Mouse (Mus musculus) liver, embryonic 14.5 days (tissue): Measurements from ENCODE around the gene Cracr2b.

ENCODE experiments used
- CTCF ChIP-seq: IDR thresholded peaks from 2 replicates; pipeline ENCODE4 v1.5.1; 2016; ENCODE audit warnings: antibody characterized with exemption, low read depth, control low read depth
- EP300 ChIP-seq: IDR thresholded peaks from 2 replicates; pipeline ENCODE4 v1.6.1; 2016; ENCODE audit warnings: antibody characterized with exemption, low read depth

GRCm38 (mm10) chr7:141486239-141486638 is 25.3 kb downstream of the Cracr2b start:
- TF ChIP-seq CTCF = no peak
- no peak for TF ChIP-seq EP300
